Mouse (Mus musculus) liver, postnatal 0 days (tissue): ENCODE data around the gene Mmp27.

Source experiments
- CTCF ChIP-seq: sonication (generic); IDR thresholded peaks from 2 replicates; pipeline ENCODE4 v1.5.1; 2016; ENCODE audit warnings: antibody characterized with exemption, low read depth
- EP300 ChIP-seq: IDR thresholded peaks from 2 replicates; pipeline ENCODE4 v1.6.1; 2016; ENCODE audit warnings: antibody characterized with exemption, low read depth, mild to moderate bottlenecking

DNA sequence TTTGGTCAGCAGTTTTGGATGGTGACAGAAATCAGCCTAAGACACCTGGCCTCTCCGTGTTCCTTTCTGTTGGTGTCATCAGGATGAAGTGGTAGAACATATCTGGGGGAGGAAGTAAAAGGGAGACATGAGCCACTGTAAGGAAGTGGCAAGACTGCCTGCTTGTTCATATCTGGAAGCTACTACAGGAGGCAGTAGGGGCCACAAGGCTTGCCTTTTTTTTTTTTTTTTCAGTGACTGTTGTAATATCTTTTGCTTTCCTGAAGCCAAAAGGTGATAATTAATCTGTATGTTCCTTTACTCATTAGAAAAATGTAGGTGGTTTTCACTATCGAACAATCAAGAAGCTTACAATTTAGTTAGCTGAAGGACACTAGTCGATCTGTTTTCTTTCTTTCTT lies 51.4 kb downstream of the Mmp27 start:
- TF ChIP-seq CTCF: no peak
- TF ChIP-seq EP300: no peak
